Mouse (Mus musculus): ENCODE measurements around the gene Kcnj9. TPM values are rescaled to one million over a fixed set of nuclear protein-coding genes. Genes with fewer than 3 reads are reported as not detected.

Gene Kcnj9
- polyA plus RNA-seq, 1 experiment: 1.2 TPM

DNA sequence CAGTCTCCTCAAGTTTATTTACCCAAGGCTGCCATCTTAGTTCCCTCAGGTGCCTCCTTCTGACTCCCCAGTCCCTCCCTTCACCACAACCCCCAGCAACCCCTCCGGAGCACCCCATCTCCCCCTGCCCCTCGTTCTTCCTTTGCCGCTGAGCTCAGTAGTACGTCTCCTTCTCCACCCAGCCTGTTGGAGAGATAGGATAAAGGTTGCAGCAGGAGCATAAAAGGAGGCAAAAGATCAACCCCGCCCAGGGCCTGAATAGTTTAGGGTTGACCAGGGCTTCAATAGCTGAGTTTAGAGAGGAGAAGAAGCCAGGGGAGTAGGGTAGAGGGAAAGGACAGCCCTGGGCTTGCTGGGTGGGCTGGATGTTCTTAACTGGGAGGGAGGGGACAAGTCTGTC lies 54.6 kb downstream of the Kcnj9 start:
- WGBS: 86% methylated on average over 5 of the region's 5 CpGs
- Histone ChIP-seq H3K4me3 (replicated peaks; ENCODE audit: control insufficient read depth, low read depth, low read length) (no peak overlapping the region), H3K27ac (ENCODE audit: control insufficient read depth, insufficient read depth, low read depth, low read length, poor library complexity) (no peak overlapping the region), H3K4me1 (ENCODE audit: control insufficient read depth, insufficient read depth, low read length) (no peaks in the 10 kb centered on the region; the same call in 1 of the 2 replicates)
- TF ChIP-seq CTCF (IDR thresholded peaks at IDR 0.05; ENCODE audit: control insufficient read depth, insufficient read depth, low read length): no peak
- TF ChIP-seq POLR2A (IDR thresholded peaks at IDR 0.05; ENCODE audit: borderline replicate concordance, control insufficient read depth, low read depth, low read length): no peak

DNA sequence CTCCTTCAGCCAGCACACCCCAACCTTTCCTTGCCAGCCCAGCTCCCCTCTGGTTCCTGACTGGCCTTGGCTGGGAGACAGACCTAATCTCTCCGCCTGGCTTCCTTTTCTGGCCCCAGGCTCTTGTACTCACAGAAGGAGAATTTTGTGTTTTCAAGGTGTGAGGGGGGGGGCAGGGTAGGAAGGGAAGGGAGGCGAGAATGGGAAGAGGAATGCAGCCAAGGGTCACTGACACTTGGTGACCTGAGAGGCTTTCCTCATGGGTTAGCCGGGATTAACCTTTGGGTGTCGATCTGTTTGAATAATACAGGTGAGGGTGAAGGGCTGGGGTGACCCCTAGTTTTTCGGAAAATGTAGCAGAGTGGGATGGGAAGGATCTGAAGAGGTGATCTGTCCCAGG lies 55.0 kb downstream of the Kcnj9 start:
- WGBS: 81% methylated on average over 5 of the region's 5 CpGs
- TF ChIP-seq CTCF (IDR thresholded peaks at IDR 0.05; ENCODE audit: control insufficient read depth, insufficient read depth, low read length) (no peak), POLR2A (IDR thresholded peaks at IDR 0.05; ENCODE audit: borderline replicate concordance, control insufficient read depth, low read depth, low read length) (no peak)
- Histone ChIP-seq H3K4me1 (ENCODE audit: control insufficient read depth, insufficient read depth, low read length) (no peaks in the 10 kb centered on the region; the same call in 1 of the 2 replicates), H3K27ac (ENCODE audit: control insufficient read depth, insufficient read depth, low read depth, low read length, poor library complexity) (no peak overlapping the region), H3K4me3 (replicated peaks; ENCODE audit: control insufficient read depth, low read depth, low read length) (no peak overlapping the region)

- 75% methylated on average over 6 of the region's 6 CpGs for WGBS
- TF ChIP-seq CTCF (IDR thresholded peaks at IDR 0.05; ENCODE audit: control insufficient read depth, insufficient read depth, low read length) (no peak), POLR2A (IDR thresholded peaks at IDR 0.05; ENCODE audit: borderline replicate concordance, control insufficient read depth, low read depth, low read length) (no peak)
- no peak overlapping the region for H3K4me3 ChIP-seq (replicated peaks; ENCODE audit: control insufficient read depth, low read depth, low read length)
- H3K4me1 ChIP-seq (ENCODE audit: control insufficient read depth, insufficient read depth, low read length): no peaks in the 10 kb centered on the region; the same call in 1 of the 2 replicates
- no peak overlapping the region for H3K27ac ChIP-seq (ENCODE audit: control insufficient read depth, insufficient read depth, low read depth, low read length, poor library complexity)
Observed at GRCm38 (mm10) chr1:172273386-172273785, 55.7 kb downstream of the Kcnj9 start.

- TF ChIP-seq POLR2A (IDR thresholded peaks at IDR 0.05; ENCODE audit: borderline replicate concordance, control insufficient read depth, low read depth, low read length) (no peak), CTCF (IDR thresholded peaks at IDR 0.05; ENCODE audit: control insufficient read depth, insufficient read depth, low read length) (no peak)
- 88% methylated on average over 10 of the region's 10 CpGs for WGBS
- Histone ChIP-seq H3K4me3 (replicated peaks; ENCODE audit: control insufficient read depth, low read depth, low read length) (no peak overlapping the region), H3K27ac (ENCODE audit: control insufficient read depth, insufficient read depth, low read depth, low read length, poor library complexity) (no peak overlapping the region), H3K4me1 (ENCODE audit: control insufficient read depth, insufficient read depth, low read length) (no peaks in the 10 kb centered on the region; the same call in 1 of the 2 replicates)
Observed at GRCm38 (mm10) chr1:172271765-172272164, 57.4 kb downstream of the Kcnj9 start.

DNA sequence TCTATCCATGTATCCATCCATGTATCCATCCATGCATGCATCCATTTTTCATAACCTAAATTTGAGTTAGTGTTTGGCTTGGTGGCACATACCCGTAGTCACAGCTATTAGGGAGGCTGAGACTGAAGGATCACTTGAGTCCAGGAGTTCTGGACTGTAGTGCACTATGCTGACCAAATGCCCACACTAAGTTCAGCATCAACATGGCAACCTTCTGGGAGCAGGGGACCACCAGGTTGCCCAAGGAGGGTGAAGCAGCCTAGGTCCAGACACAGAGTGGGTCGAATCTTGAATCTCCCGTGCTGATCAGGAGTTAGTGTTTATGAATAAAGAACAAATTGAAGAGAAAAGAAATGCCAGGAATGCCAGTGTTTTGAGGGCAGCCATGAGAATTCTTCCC lies 57.9 kb downstream of the Kcnj9 start:
- TF ChIP-seq POLR2A (IDR thresholded peaks at IDR 0.05; ENCODE audit: borderline replicate concordance, control insufficient read depth, low read depth, low read length) (no peak), CTCF (IDR thresholded peaks at IDR 0.05; ENCODE audit: control insufficient read depth, insufficient read depth, low read length) (no peak)
- Histone ChIP-seq H3K27ac (ENCODE audit: control insufficient read depth, insufficient read depth, low read depth, low read length, poor library complexity) (no peak overlapping the region), H3K4me1 (ENCODE audit: control insufficient read depth, insufficient read depth, low read length) (no peaks in the 10 kb centered on the region), H3K4me3 (replicated peaks; ENCODE audit: control insufficient read depth, low read depth, low read length) (no peak overlapping the region)
- WGBS: 82% methylated on average over 3 of the region's 3 CpGs

Other genes with a start within 250 kb of the Kcnj9 start
- 35.1 and 45.8 TPM in 2 replicates for gene Copa, start 246.8 kb downstream of the Kcnj9 start, polyA plus RNA-seq (2011; ENCODE audit: insufficient read depth, insufficient read length, low replicate concordance, missing spikeins)
- 15.7 and 47.9 TPM in 2 replicates for gene Ncstn, start 246.5 kb downstream of the Kcnj9 start, polyA plus RNA-seq (2011; ENCODE audit: insufficient read depth, insufficient read length, low replicate concordance, missing spikeins)
- 32.8 TPM in 2 replicates for gene Pex19, start 202.6 kb downstream of the Kcnj9 start, polyA plus RNA-seq (2011; ENCODE audit: insufficient read depth, insufficient read length, low replicate concordance, missing spikeins)
- gene Dcaf8, start 181.2 kb downstream of the Kcnj9 start, polyA plus RNA-seq (2011; ENCODE audit: insufficient read depth, insufficient read length, low replicate concordance, missing spikeins): 56.2 and 72.7 TPM in 2 replicates
- 12.7 and 28.0 TPM in 2 replicates for gene Pea15a, start 122.5 kb downstream of the Kcnj9 start, polyA plus RNA-seq (2011; ENCODE audit: insufficient read depth, insufficient read length, low replicate concordance, missing spikeins)
- gene Casq1, start 109.5 kb downstream of the Kcnj9 start, polyA plus RNA-seq (2011; ENCODE audit: insufficient read depth, insufficient read length, low replicate concordance, missing spikeins): 2.8 TPM in 1 of 2 replicates, not detected in the other
- gene Atp1a4, start 70.9 kb downstream of the Kcnj9 start, polyA plus RNA-seq (2011; ENCODE audit: insufficient read depth, insufficient read length, low replicate concordance, missing spikeins): not detected in 2 replicates
- gene Igsf8, start 67.7 kb downstream of the Kcnj9 start, polyA plus RNA-seq (2011; ENCODE audit: insufficient read depth, insufficient read length, low replicate concordance, missing spikeins): 16.4 and 25.4 TPM in 2 replicates
- 2.9 and 5.7 TPM in 2 replicates for gene Atp1a2, start 31.3 kb downstream of the Kcnj9 start, polyA plus RNA-seq (2011; ENCODE audit: insufficient read depth, insufficient read length, low replicate concordance, missing spikeins)
- 1.0 and 2.3 TPM in 2 replicates for gene Kcnj10, start 11.9 kb upstream of the Kcnj9 start, polyA plus RNA-seq (2011; ENCODE audit: insufficient read depth, insufficient read length, low replicate concordance, missing spikeins)
- gene Pigm, start 47.2 kb upstream of the Kcnj9 start, polyA plus RNA-seq (2011; ENCODE audit: insufficient read depth, insufficient read length, low replicate concordance, missing spikeins): 5.2 and 8.8 TPM in 2 replicates
- gene Slamf9, start 146.0 kb upstream of the Kcnj9 start, polyA plus RNA-seq (2011; ENCODE audit: insufficient read depth, insufficient read length, low replicate concordance, missing spikeins): 1.7 and 5.4 TPM in 2 replicates
- gene Igsf9, start 152.5 kb upstream of the Kcnj9 start, polyA plus RNA-seq (2011; ENCODE audit: insufficient read depth, insufficient read length, low replicate concordance, missing spikeins): 3.1 and 3.7 TPM in 2 replicates
- 66.2 and 153 TPM in 2 replicates for gene Tagln2, start 170.7 kb upstream of the Kcnj9 start, polyA plus RNA-seq (2011; ENCODE audit: insufficient read depth, insufficient read length, low replicate concordance, missing spikeins)
- 0.47 and 5.2 TPM in 2 replicates for gene Cfap45, start 191.5 kb upstream of the Kcnj9 start, polyA plus RNA-seq (2011; ENCODE audit: insufficient read depth, insufficient read length, low replicate concordance, missing spikeins)
- not detected in 2 replicates for gene Vsig8, start 226.6 kb upstream of the Kcnj9 start, polyA plus RNA-seq (2011; ENCODE audit: insufficient read depth, insufficient read length, low replicate concordance, missing spikeins)

All from bone marrow, adult 2 months (tissue).